Mouse (Mus musculus) skeletal muscle tissue, postnatal 0 days (tissue): ENCODE results near the gene Hoxc5. TPM values are rescaled to one million over a fixed set of nuclear protein-coding genes. Genes with fewer than 3 reads are reported as not detected.

Experiments used
- microRNA counts: library from miRNA; unstranded; fragments of <30 nt; microRNA quantifications from one replicate; lab custom pipeline; 2015
- microRNA-seq, 2 experiments: library from miRNA; unstranded; fragments of <30 nt; microRNA quantifications; one replicate each; pipeline ENCODE4; 2016
- polyA plus RNA-seq: library from polyadenylated mRNA; unstranded; fragments of >200 nt; fragmentation: Nextera tagmentation; extraction: Ambion mirVana; gene quantifications from 2 replicates; pipeline ENCODE4 v1.2.1, GENCODE M21; 2015

Gene Hoxc5
- polyA plus RNA-seq, result 0.83 and 0.96 TPM in 2 replicates

DNA sequence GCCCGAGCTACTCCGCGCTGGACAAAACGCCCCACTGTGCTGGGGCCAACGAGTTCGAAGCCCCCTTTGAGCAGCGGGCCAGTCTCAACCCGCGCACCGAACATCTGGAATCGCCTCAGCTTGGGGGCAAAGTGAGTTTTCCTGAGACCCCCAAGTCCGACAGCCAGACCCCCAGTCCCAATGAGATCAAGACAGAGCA, at the start of gene Hoxc5:
Hoxc5 (plus strand) TSS at position 132 of the 199 bp plus-strand sequence.

DNA sequence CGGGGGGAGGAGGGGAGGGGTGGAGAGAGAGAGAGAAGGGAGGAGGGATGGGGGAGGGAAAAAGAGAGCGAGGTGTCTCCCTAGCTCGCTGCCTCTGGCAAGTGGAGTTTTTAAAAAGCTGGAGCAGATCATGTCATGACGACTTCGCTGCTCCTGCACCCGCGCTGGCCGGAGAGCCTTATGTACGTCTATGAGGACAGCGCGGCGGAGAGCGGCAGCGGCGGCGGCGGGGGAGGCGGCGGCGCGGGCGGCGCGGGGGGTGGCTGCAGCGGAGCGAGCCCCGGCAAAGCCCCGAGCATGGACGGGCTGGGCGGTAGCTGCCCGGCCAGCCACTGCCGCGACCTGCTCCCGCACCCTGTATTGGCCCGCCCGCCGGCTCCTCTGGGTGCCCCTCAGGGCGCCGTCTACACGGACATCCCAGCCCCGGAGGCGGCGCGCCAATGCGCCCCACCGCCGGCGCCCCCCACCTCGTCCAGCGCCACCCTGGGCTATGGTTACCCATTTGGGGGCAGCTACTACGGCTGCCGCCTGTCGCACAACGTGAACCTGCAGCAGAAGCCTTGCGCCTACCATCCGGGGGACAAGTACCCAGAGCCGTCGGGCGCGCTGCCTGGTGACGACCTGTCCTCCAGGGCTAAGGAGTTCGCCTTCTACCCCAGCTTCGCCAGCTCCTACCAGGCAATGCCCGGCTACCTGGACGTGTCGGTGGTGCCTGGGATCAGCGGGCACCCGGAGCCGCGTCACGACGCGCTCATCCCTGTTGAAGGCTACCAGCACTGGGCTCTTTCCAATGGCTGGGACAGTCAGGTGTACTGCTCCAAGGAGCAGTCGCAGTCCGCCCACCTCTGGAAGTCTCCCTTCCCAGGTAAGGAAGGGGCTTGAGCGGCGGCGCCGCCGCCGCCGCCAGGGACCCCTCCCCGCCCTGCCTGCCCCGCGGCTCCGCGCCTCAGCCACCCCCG, 45.9 kb upstream of the Hoxc5 start, which contains the start of gene Hoxc13:
Hoxc13 (plus strand) TSS at position 51 of the 959 bp plus-strand sequence.

GRCm38 (mm10) chr15:102936279-102936972, 30.8 kb upstream of the Hoxc5 start, which contains the start of gene Hoxc12:
Gene Hoxc12, plus strand, starts transcription at chr15:102936757.

GRCm38 (mm10) chr15:102954192-102955006, 12.8 kb upstream of the Hoxc5 start, which contains the start of gene Hoxc11:
Gene Hoxc11, plus strand, starts transcription at chr15:102954427.

GRCm38 (mm10) chr15:102966776-102967311, 399 bp upstream of the Hoxc5 start, which contains the start of gene Hoxc10:
Gene Hoxc10, plus strand, starts transcription at chr15:102966796.

DNA sequence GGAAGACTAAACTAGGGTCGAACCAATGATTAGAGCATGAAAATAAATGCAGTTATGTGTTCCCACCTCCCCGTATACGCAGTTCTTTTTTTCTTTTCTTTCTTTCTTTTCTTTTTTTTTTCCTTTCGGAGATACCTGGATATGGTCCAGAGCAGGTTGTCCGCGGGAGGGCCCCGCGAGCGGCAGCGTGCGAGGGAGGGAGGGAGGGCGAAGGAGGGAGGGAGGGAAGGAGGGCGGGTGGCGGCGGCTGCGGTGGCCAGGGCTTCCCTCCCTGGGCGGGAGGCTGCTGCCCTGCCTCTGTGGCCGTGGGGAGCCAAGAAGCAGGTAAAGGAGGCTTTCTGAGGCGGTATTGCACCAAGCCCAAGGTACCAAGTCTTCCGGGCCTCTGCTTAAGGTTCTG, 8.9 kb downstream of the Hoxc5 start, which contains the start of gene Hoxc9:
Hoxc9 (plus strand) TSS at position 269 of the 400 bp plus-strand sequence.

GRCm38 (mm10) chr15:102990461-102991397, 23.5 kb downstream of the Hoxc5 start, which contains the start of gene Hoxc8:
Gene Hoxc8, plus strand, starts transcription at chr15:102990607.

DNA sequence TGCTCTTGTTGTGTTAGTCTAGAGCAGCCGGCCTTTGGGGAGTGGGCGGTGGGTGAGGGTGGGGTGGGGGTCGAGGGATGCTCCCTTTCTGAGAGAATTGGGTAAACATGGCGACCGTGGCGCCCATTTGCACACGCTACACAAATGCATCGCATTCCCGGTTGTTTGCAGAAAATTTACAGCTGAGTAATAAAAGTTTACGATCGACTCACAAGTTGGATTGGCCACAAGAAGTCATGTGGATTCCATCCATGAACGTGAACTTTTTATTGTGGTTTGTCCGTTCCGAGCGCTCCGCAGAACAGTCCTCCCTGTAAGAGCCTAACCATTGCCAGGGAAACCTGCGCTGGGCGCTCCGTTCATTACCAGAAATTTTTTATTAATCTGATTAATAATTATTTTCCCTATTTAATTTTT, 30.7 kb downstream of the Hoxc5 start, which contains the start of gene Hoxc6:
Hoxc6 (plus strand) TSS at position 319 of the 417 bp plus-strand sequence.

DNA sequence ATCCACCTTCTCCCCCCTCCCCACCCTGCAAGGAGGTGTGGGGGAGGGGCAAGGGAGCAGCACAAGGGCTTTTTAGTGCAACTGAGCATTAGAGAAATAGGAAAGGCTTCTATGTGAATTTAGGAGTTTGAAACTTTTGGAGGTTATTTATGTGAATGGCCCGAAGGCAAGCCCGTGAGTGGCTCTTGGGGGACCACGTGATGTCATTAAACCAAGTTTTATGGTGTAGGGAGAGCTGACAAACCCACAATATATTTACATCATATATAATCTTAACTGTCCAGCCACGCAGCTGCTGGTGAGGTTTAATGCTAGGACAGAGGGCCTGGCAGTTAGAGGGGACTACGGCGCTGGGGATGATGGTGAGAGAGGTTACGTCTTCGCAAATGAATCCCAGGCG, 51.4 kb downstream of the Hoxc5 start, which contains the start of gene Hoxc4:
Hoxc4 (plus strand) TSS at position 299 of the 400 bp plus-strand sequence.

MicroRNA genes within 50 kb of the gene (microRNA counts, 519-probe panel; counts per million panel counts)
- microRNA mmu-miR-615-3p (lab: Ali Mortazavi, UCI), result 296 counts per million, percentile 58 among the panel's probes with 10 or more counts
- 296 counts per million, percentile 58 among the panel's probes with 10 or more counts for microRNA mmu-miR-615-5p (lab: Ali Mortazavi, UCI)

Small RNAs within 50 kb of the gene (microRNA-seq; reads per million reads assigned to microRNA genes)
- 761 to 1,249 reads per million in 2 experiments for gene Mir196a-2
- gene Mir615, result 770 to 1,151 reads per million in 2 experiments

Other genes with a start within 250 kb of the Hoxc5 start
- gene Calcoco1, start 245.3 kb upstream of the Hoxc5 start, polyA plus RNA-seq, result 63.8 and 81.8 TPM in 2 replicates
- 0.05 TPM in 2 replicates for gene Hoxc13, start 46.3 kb upstream of the Hoxc5 start, polyA plus RNA-seq
- 0.19 and 0.21 TPM in 2 replicates for gene Hoxc12, start 30.7 kb upstream of the Hoxc5 start, polyA plus RNA-seq
- 2.9 and 3.4 TPM in 2 replicates for gene Hoxc11, start 13.0 kb upstream of the Hoxc5 start, polyA plus RNA-seq
- gene Hoxc10, start 647 bp upstream of the Hoxc5 start, polyA plus RNA-seq, result 24.5 and 25.7 TPM in 2 replicates
- gene Hoxc9, start 9.0 kb downstream of the Hoxc5 start, polyA plus RNA-seq, result 8.1 and 8.4 TPM in 2 replicates
- gene Hoxc8, start 23.2 kb downstream of the Hoxc5 start, polyA plus RNA-seq, result 1.5 and 2.4 TPM in 2 replicates
- gene Hoxc6, start 30.8 kb downstream of the Hoxc5 start, polyA plus RNA-seq, result 4.1 and 4.5 TPM in 2 replicates
- 2.7 and 3.3 TPM in 2 replicates for gene Hoxc4, start 51.5 kb downstream of the Hoxc5 start, polyA plus RNA-seq
- 8.5 and 9.7 TPM in 2 replicates for gene Smug1, start 199.6 kb downstream of the Hoxc5 start, polyA plus RNA-seq